Mouse (Mus musculus) bone marrow macrophage, adult 2 months (primary cell): ENCODE measurements around the gene Crip1. TPM values are rescaled to one million over a fixed set of nuclear protein-coding genes. Genes with fewer than 3 reads are reported as not detected.

Experiments
- H3K27ac ChIP-seq: 2 replicates; pipeline ENCODE4 v1.5.1; 2012; ENCODE audit warnings: low read depth, low read length; ENCODE audit not compliant: insufficient read depth
- H3K4me1 ChIP-seq: 2 replicates; pipeline ENCODE4 v1.6.1; 2012; ENCODE audit warnings: low read length; ENCODE audit not compliant: control insufficient read depth, insufficient read depth
- H3K4me3 ChIP-seq: 2 replicates; pipeline ENCODE4 v1.5.1; 2012; ENCODE audit warnings: mild to moderate bottlenecking, low read length, moderate library complexity; ENCODE audit not compliant: insufficient read depth
- CTCF ChIP-seq: IDR thresholded peaks from 2 replicates; pipeline ENCODE4 v1.5.1; 2012; ENCODE audit warnings: low read depth, mild to moderate bottlenecking, low read length, moderate library complexity
- POLR2A ChIP-seq: IDR thresholded peaks from 2 replicates; pipeline ENCODE4 v1.6.1; 2012; ENCODE audit warnings: mild to moderate bottlenecking, low read depth, low read length, borderline replicate concordance
- polyA plus RNA-seq: library from polyadenylated mRNA; stranded (reverse); fragments of >200 nt; gene quantifications from 2 replicates; pipeline ENCODE4 v1.2.4, GENCODE M21; 2012; ENCODE audit not compliant: missing spikeins, insufficient read depth, insufficient read length

Gene Crip1
- polyA plus RNA-seq, 1 experiment, result 582 TPM

GRCm38 (mm10) chr12:113147481-113147880, 1.4 kb downstream of the Crip1 start:
- peaks cover 8% of the 10 kb centered on the region for H3K4me1 ChIP-seq
- H3K27ac ChIP-seq, result no peak overlapping the region
- H3K4me3 ChIP-seq, result no peak overlapping the region
- TF ChIP-seq CTCF (no peak), POLR2A (no peak)

DNA sequence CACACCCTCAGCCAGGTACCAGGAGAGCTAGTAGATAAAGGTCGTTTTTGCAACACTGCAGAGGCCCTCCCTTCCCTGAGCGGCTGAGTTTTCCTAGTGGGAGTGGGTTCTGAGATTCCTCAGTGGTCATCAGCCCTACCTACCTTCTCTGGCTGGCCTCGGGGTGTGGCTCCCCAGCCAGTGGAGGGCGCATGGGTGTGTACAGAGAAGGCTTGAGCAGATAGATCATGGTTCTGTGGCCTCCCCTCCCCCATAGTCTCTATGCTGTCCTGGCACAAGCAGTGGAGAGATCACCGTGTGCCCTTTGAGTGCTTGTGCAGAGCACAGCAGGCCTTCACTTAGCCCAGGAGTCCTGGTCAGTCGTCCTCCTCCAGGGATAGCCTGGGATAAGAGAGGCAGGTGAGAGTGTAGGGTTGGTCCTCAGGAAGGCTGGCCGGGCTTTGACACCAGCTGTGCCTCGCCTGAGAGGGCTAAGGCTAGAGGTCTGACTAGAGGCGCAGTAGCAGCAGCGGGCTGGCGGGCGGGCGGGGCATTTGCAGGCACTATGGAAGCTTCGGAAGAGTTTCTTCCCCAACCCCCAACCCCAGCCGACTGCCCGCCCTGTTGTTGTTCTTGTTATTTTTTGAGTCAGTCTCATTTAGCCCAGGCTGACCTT, 2.4 kb downstream of the Crip1 start:
- no peak overlapping the region for H3K4me3 ChIP-seq
- H3K27ac ChIP-seq, result no peak overlapping the region
- peaks cover 12% of the 10 kb centered on the region for H3K4me1 ChIP-seq
- no peak for TF ChIP-seq CTCF
- no peak for TF ChIP-seq POLR2A

DNA sequence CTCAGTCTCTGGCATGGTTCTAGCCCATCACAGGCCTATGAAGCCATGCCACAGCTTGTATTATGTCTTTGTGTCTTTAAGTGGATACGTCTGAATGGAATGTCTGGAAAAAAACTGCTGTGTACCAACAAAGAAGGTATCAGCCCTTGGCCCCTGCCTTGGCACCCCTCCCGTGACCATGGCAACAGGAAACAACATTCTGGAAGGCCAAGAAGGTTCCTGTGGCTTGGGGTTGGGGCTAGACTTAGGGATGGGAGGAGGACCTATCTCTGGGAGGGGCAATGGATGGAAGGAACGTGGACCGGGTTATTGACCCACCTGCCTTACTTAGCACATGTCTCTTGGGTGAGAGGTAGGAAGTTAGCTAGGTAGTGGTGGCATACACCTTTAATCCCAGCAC, 3.2 kb downstream of the Crip1 start:
- Histone ChIP-seq H3K4me1 (peaks cover 19% of the 10 kb centered on the region), H3K27ac (no peak overlapping the region), H3K4me3 (no peak overlapping the region)
- TF ChIP-seq CTCF (no peak), POLR2A (no peak)

- Histone ChIP-seq H3K4me1 (peaks cover 25% of the 10 kb centered on the region), H3K4me3 (no peak overlapping the region), H3K27ac (no peak overlapping the region)
- TF ChIP-seq CTCF, result no peak
- no peak for TF ChIP-seq POLR2A
These were observed 3.8 kb downstream of the Crip1 start for GRCm38 (mm10) chr12:113149896-113150295.

DNA sequence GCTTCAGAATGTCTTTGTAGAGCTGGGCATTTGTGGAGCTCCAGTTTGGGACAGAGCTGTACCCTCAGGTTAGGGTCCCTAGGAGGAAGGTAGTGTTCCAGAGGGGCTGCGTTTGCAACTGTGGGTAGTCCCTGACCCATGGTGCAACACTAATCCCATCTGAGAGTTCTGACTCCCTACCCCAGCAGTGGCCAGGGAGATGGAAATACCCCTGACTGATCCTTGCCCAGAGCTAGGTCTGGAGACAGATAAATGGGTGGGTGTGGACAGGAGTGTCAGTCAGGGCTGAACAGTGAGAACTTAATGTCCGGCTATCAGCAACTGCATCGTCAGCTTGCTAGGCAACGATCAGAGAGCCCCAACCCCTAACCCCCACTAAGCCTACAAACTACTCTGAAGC, 4.5 kb downstream of the Crip1 start:
- Histone ChIP-seq H3K4me3 (no peak overlapping the region), H3K27ac (no peak overlapping the region), H3K4me1 (peaks cover 32% of the 10 kb centered on the region)
- TF ChIP-seq POLR2A, result no peak
- TF ChIP-seq CTCF, result no peak

- Histone ChIP-seq H3K27ac (no peak overlapping the region), H3K4me3 (no peak overlapping the region), H3K4me1 (peaks cover 32% of the 10 kb centered on the region)
- TF ChIP-seq POLR2A, result no peak
- no peak for TF ChIP-seq CTCF
These were observed 4.9 kb downstream of the Crip1 start for GRCm38 (mm10) chr12:113151046-113151445.

DNA sequence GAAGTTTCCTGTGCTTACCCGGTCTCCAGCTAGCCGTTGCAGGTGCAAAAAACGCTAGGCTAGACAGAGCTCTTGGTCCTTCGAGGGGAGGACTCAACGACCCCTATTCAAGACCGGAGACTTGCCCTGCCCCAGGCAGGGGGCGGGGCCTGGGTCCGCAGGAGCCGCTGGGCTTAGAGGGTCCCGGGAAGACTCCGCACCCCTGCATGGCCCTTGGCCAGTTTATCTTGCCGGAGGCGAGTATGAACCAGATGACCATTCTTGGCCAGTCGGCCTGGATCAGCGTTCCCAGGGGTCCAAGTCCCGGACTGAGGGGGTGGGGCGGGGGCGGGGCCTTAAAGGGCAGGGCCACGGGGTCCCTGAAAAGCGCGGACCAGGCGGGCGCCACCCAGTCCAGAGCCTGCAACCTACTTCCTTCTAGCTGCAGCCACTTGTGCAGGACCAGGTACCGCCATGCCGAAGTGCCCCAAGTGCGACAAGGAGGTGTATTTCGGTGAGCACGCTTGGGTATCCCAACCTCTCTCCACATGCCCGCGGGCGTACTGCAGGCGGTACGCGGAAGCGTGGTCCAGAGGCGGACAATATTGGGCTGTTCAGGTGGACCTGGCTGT, 5.7 kb downstream of the Crip1 start:
- Histone ChIP-seq H3K4me3 (peak overlapping the region; percentile 63), H3K4me1 (peaks cover 30% of the 10 kb centered on the region), H3K27ac (no peak overlapping the region)
- TF ChIP-seq CTCF (no peak), POLR2A (no peak)

DNA sequence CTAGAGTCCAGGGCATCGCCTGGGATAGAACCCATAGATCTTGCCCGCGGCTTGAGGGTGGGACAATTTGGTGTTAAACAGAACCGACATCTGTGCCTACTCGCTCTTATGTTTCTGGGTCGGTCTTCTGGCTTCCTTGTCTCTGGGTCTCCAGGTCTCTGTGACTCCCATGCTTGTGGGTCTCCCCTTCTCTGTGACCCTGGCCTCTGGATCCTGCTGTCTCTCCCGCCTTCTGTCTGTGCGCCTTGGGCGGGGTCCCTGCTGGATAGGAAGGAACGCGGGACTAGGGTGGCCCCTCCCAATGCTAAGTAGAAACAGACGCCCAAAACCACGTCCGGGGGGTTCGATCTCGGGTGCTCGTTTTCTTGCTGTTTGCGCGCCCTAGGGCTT, 6.2 kb downstream of the Crip1 start:
- TF ChIP-seq POLR2A (no peak), CTCF (no peak)
- Histone ChIP-seq H3K27ac (no peak overlapping the region), H3K4me3 (peak overlapping the region; percentile 63), H3K4me1 (peaks cover 28% of the 10 kb centered on the region)

DNA sequence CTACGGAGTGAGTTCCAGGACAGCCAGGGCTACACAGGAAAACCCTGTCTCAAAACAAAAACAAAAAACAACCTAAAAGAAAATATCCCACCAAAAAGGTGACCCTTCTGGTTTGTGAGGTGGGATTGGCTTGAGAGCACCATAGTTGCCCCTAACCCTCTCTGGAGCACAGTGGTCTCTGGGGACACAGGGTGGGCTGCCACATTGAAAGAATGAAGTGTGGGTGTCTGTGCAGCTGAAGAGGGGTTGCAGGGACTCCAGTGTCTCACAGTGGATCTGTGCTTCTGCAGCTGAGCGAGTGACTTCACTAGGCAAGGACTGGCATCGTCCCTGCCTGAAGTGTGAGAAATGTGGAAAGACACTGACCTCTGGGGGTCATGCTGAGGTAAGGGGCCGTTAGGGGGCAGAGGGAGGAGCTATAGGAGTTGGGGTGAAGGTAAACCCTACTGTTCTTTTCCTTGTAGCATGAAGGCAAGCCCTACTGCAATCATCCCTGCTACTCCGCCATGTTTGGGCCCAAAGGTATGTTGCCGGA, 6.9 kb downstream of the Crip1 start:
- no peak overlapping the region for H3K4me3 ChIP-seq
- H3K4me1 ChIP-seq, result peaks cover 28% of the 10 kb centered on the region
- TF ChIP-seq CTCF, result no peak
- TF ChIP-seq POLR2A, result no peak
- no peak overlapping the region for H3K27ac ChIP-seq

DNA sequence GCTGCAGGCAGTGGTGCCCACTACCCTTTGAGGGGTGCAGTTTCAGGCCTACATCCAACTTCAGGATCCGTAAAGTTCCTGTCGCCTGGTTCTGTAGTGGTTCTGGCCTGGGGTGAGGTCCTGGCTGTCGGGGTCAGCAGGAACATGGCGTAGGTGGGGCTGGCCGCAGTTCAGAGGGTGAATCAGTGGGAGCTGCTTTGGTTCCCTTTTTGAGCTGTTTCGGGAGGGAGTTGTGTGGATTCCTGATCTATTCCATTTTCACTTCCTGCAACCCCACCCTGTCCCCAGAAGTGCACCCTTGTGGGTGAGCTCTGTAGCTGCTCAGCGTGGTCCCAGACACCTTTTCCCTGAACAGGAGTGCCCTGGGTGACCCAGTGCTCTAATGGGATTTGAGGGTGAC, 7.9 kb downstream of the Crip1 start:
- Histone ChIP-seq H3K27ac (peak overlapping the region; percentile 39), H3K4me3 (no peak overlapping the region), H3K4me1 (peaks cover 28% of the 10 kb centered on the region)

DNA sequence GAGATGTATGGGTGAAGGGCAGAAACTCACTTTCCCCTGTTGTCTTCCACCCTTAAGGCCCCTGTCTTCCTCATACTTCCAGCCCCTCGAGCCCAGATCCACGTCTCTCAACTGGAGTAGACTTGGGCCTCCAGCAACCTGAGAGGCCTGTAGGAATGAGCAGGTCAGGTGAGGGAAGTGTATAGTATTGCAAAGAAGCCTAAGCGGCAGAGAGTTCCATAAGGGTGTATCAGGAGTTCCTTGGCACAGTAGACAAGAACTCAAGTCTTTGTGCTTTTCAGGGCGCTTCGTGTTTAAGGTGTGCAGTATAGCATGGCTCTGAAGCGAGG, 8.6 kb downstream of the Crip1 start:
- peaks cover 28% of the 10 kb centered on the region for H3K4me1 ChIP-seq
- no peak overlapping the region for H3K27ac ChIP-seq
- no peak for TF ChIP-seq POLR2A
- TF ChIP-seq CTCF, result no peak

More for the DNA sequence above, 7.9 kb downstream of the Crip1 start:
- no peak for TF ChIP-seq CTCF
- TF ChIP-seq POLR2A, result no peak

More for the DNA sequence above, 8.6 kb downstream of the Crip1 start:
- no peak overlapping the region for H3K4me3 ChIP-seq
